Mouse (Mus musculus) cerebellum, postnatal 10 days (tissue): ENCODE data around the gene Asb2.

ENCODE experiments used
- DNase-seq, 2 experiments: peaks; one replicate each; pipeline ENCODE4 v3.0.0; 2021; ENCODE audit warnings: mixed read lengths in 2 of 2

Gene Asb2

GRCm38 (mm10) chr12:103355746-103356414, at the start of gene Asb2:
TSS of gene Asb2 (minus strand) at chr12:103356001.
- DNase-seq = peak in 1 of 2 experiments; percentile 34

GRCm38 (mm10) chr12:103404131-103404530, 48.3 kb upstream of the Asb2 start:
- DNase-seq = no peak

- no peak for DNase-seq
Measured at GRCm38 (mm10) chr12:103396751-103397150, 41.0 kb upstream of the Asb2 start.

GRCm38 (mm10) chr12:103395486-103396275, 39.9 kb upstream of the Asb2 start:
- DNase-seq = no peak

GRCm38 (mm10) chr12:103393528-103393927, 37.7 kb upstream of the Asb2 start:
- DNase-seq = no peak

GRCm38 (mm10) chr12:103391098-103391497, 35.3 kb upstream of the Asb2 start:
- no peak for DNase-seq

- DNase-seq = peak; percentile 42 to 47
Measured at GRCm38 (mm10) chr12:103389982-103390381, 34.2 kb upstream of the Asb2 start.

- no peak for DNase-seq
Measured at GRCm38 (mm10) chr12:103389348-103389727, 33.5 kb upstream of the Asb2 start.

GRCm38 (mm10) chr12:103388505-103389347, 32.9 kb upstream of the Asb2 start, which contains the start of gene Otub2:
TSS of gene Otub2 (plus strand) at chr12:103388682.
- peak; percentile 98 for DNase-seq

GRCm38 (mm10) chr12:103380226-103380625, 24.4 kb upstream of the Asb2 start:
- no peak for DNase-seq

- no peak for DNase-seq
Measured at GRCm38 (mm10) chr12:103376774-103377173, 21.0 kb upstream of the Asb2 start.

- DNase-seq = peak; percentile 43 to 45
Measured at GRCm38 (mm10) chr12:103376124-103376523, 20.3 kb upstream of the Asb2 start.

GRCm38 (mm10) chr12:103373530-103374236, 17.9 kb upstream of the Asb2 start:
- DNase-seq = no peak

GRCm38 (mm10) chr12:103371711-103372110, 15.9 kb upstream of the Asb2 start:
- DNase-seq = peak; percentile 75 to 80

- no peak for DNase-seq
Measured at GRCm38 (mm10) chr12:103370861-103371260, 15.1 kb upstream of the Asb2 start.

GRCm38 (mm10) chr12:103368777-103369176, 13.0 kb upstream of the Asb2 start:
- no peak for DNase-seq

- no peak for DNase-seq
Measured at GRCm38 (mm10) chr12:103368326-103368669, 12.5 kb upstream of the Asb2 start.

GRCm38 (mm10) chr12:103367620-103368325, 12.0 kb upstream of the Asb2 start:
- peak; percentile 92 to 96 for DNase-seq

- no peak for DNase-seq
Measured at GRCm38 (mm10) chr12:103367171-103367570, 11.4 kb upstream of the Asb2 start.

GRCm38 (mm10) chr12:103362336-103362735, 6.5 kb upstream of the Asb2 start:
- no peak for DNase-seq

- no peak for DNase-seq
Measured at GRCm38 (mm10) chr12:103361539-103362307, 5.9 kb upstream of the Asb2 start.
